Mouse (Mus musculus) cortical plate, adult 2 months (tissue): ENCODE data around the gene Tlr2. TPM values are rescaled to one million over a fixed set of nuclear protein-coding genes. Genes with fewer than 3 reads are reported as not detected.

Source experiments
- H3K27ac ChIP-seq: fragments of 200-500 bp; 2 replicates; pipeline ENCODE4 v1.5.1; 2012; ENCODE audit warnings: low read length, control low read depth, inconsistent platforms; ENCODE audit not compliant: insufficient read depth
- H3K4me1 ChIP-seq: fragments of 200-500 bp; 2 replicates; pipeline ENCODE4 v1.6.1; 2011; ENCODE audit warnings: low read length; ENCODE audit not compliant: control insufficient read depth, insufficient read depth
- H3K4me3 ChIP-seq: fragments of 200-500 bp; 2 replicates; pipeline ENCODE4 v1.5.1; 2011; ENCODE audit warnings: mild to moderate bottlenecking, low read length, control low read depth; ENCODE audit not compliant: insufficient read depth
- CTCF ChIP-seq: fragments of 200-500 bp; IDR thresholded peaks from 2 replicates; pipeline ENCODE4 v1.5.1; 2011; ENCODE audit warnings: mild to moderate bottlenecking, control low read depth, low read length; ENCODE audit not compliant: insufficient read depth; ENCODE audit errors: extremely low read depth
- POLR2A ChIP-seq: fragments of 200-500 bp; IDR thresholded peaks from 2 replicates; pipeline ENCODE4 v1.6.1; 2011; ENCODE audit warnings: mild to moderate bottlenecking, low read length, control low read depth; ENCODE audit not compliant: insufficient read depth; ENCODE audit errors: extremely low read depth
- polyA plus RNA-seq: library from polyadenylated mRNA; depleted of rRNA; stranded (reverse); fragments of >200 nt; gene quantifications from 2 replicates; pipeline ENCODE4 v1.2.3, GENCODE M21; 2012

The Tlr2 gene
- polyA plus RNA-seq, 1 experiment, result 0.73 TPM

- no peak overlapping the region for H3K4me3 ChIP-seq
- H3K4me1 ChIP-seq, result no peaks in the 10 kb centered on the region; the same call in 1 of the 2 replicates
- no peak for TF ChIP-seq CTCF
- TF ChIP-seq POLR2A, result no peak
- no peak overlapping the region for H3K27ac ChIP-seq
Measured at GRCm38 (mm10) chr3:83865216-83865615, 23.6 kb upstream of the Tlr2 start.

- TF ChIP-seq POLR2A (no peak), CTCF (no peak)
- H3K4me3 ChIP-seq, result no peak overlapping the region
- H3K27ac ChIP-seq, result no peak overlapping the region
- H3K4me1 ChIP-seq, result no peaks in the 10 kb centered on the region; the same call in 1 of the 2 replicates
Measured at GRCm38 (mm10) chr3:83864064-83864548, 22.5 kb upstream of the Tlr2 start.

- Histone ChIP-seq H3K27ac (no peak overlapping the region), H3K4me3 (no peak overlapping the region), H3K4me1 (no peaks in the 10 kb centered on the region; the same call in 1 of the 2 replicates)
- TF ChIP-seq POLR2A, result no peak
- no peak for TF ChIP-seq CTCF
Measured at GRCm38 (mm10) chr3:83862956-83863355, 21.4 kb upstream of the Tlr2 start.

- Histone ChIP-seq H3K27ac (no peak overlapping the region), H3K4me1 (no peaks in the 10 kb centered on the region; the same call in 1 of the 2 replicates), H3K4me3 (no peak overlapping the region)
- TF ChIP-seq POLR2A (no peak), CTCF (no peak)
Measured at GRCm38 (mm10) chr3:83859595-83859994, 18.0 kb upstream of the Tlr2 start.

- Histone ChIP-seq H3K4me3 (no peak overlapping the region), H3K27ac (no peak overlapping the region), H3K4me1 (no peaks in the 10 kb centered on the region; the same call in 1 of the 2 replicates)
- no peak for TF ChIP-seq POLR2A
- no peak for TF ChIP-seq CTCF
Measured at GRCm38 (mm10) chr3:83859071-83859470, 17.5 kb upstream of the Tlr2 start.

- Histone ChIP-seq H3K4me3 (no peak overlapping the region), H3K27ac (no peak overlapping the region), H3K4me1 (no peaks in the 10 kb centered on the region)
- no peak for TF ChIP-seq CTCF
- TF ChIP-seq POLR2A, result no peak
Measured at GRCm38 (mm10) chr3:83857621-83858020, 16.1 kb upstream of the Tlr2 start.

GRCm38 (mm10) chr3:83855643-83856042 lies 14.1 kb upstream of the Tlr2 start:
- no peak for TF ChIP-seq CTCF
- TF ChIP-seq POLR2A, result no peak
- Histone ChIP-seq H3K4me1 (no peaks in the 10 kb centered on the region), H3K4me3 (no peak overlapping the region), H3K27ac (no peak overlapping the region)

GRCm38 (mm10) chr3:83849341-83849740 lies 7.8 kb upstream of the Tlr2 start:
- TF ChIP-seq POLR2A, result no peak
- no peak for TF ChIP-seq CTCF
- no peak overlapping the region for H3K4me3 ChIP-seq
- no peaks in the 10 kb centered on the region for H3K4me1 ChIP-seq
- no peak overlapping the region for H3K27ac ChIP-seq

GRCm38 (mm10) chr3:83844766-83845520 lies 3.4 kb upstream of the Tlr2 start:
- TF ChIP-seq CTCF, result no peak
- no peak for TF ChIP-seq POLR2A
- Histone ChIP-seq H3K4me3 (no peak overlapping the region), H3K27ac (no peak overlapping the region), H3K4me1 (no peaks in the 10 kb centered on the region)

- Histone ChIP-seq H3K4me3 (no peak overlapping the region), H3K4me1 (no peaks in the 10 kb centered on the region), H3K27ac (no peak overlapping the region)
- TF ChIP-seq CTCF (no peak), POLR2A (no peak)
Measured at GRCm38 (mm10) chr3:83839477-83839876, 2.1 kb downstream of the Tlr2 start.

GRCm38 (mm10) chr3:83836685-83837084 lies 4.9 kb downstream of the Tlr2 start:
- no peak overlapping the region for H3K27ac ChIP-seq
- no peak for TF ChIP-seq POLR2A
- no peak for TF ChIP-seq CTCF
- no peaks in the 10 kb centered on the region for H3K4me1 ChIP-seq
- no peak overlapping the region for H3K4me3 ChIP-seq
